Mouse (Mus musculus): ENCODE measurements around the gene Mast4.

DNA sequence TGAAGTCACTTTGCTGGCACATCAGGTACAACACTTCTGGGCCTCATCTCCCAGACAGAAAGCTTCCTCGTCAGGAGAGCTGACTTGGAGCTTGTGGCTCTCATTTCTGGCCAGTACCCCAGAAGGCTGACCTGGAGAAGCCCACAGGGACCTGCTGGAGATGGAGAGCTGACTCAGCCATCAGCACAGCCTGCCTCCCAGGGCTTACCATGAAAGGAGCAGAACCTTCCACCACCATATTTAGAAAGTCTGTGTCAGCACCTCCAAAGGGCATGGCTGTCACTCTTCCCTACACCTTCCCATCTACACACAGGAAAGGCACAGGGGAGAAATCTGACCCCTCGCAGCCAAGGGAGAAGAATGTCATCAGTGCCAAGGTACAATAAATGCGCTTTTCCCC lies 385.3 kb downstream of the Mast4 start:
- TF ChIP-seq EP300 (IDR thresholded peaks at IDR 0.05; ENCODE audit: low read depth) (no peak), CTCF (IDR thresholded peaks at IDR 0.05; ENCODE audit: low read depth) (no peak)

Measured in liver, embryonic 14.5 days (tissue).